Mouse (Mus musculus) mouse embryonic stem cell (cell line): ENCODE results near the gene Thrsp.
"Not testable (repeated sequence)": the region's sequence is repeated elsewhere in the genome, so short reads cannot be mapped to it uniquely, and the experiment has no call there.

Experiments used
- in situ Hi-C, 2 experiments: fragments of 300-500 bp; cut with MboI; formaldehyde crosslinking; loops; 1 replicate in 1 of 2; 3 replicates in 1 of 2; pipeline ENCODE4 v1.14.3; 2019 to 2020; ENCODE audit warnings: low sequenced_read_pairs in 2 of 2, low pct_unique_long_range_greater_than_20kb in 1 of 2, mixed read lengths in 1 of 2; ENCODE audit not compliant: unreplicated experiment in 1 of 2

Thrsp gene

GRCm38 (mm10) chr7:97416906-97417777, at the start of gene Thrsp:
Thrsp (minus strand) TSS chr7:97417730.
- in situ Hi-C loops, result loop anchor here in 1 of 2 experiments (10.0 kb wide), 1 partner anchor 268 kb away; no protein-coding TSS in a partner anchor

DNA sequence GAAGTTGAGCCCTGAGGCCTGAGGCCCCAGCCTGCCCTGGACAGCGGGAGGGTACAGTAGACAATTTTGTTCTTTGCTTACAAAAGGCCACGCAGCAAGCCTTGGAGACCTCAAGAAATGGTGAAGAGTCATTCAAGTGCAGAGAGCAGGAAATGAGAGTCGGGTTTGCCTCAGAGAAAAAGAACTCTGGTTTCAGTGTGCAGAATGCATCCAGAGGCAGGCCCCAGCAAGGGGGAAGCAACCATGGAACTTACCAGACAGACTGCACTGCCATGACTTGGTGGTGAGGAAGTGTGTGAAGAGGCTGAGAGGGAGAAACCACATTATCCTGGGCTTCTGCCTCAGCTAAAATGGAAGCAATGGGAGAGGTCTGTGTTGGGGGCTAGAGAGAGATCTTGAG, 38.0 kb upstream of the Thrsp start:
- in situ Hi-C loops, result no loop called here

- in situ Hi-C loops, result no loop called here
These were observed 37.3 kb upstream of the Thrsp start for GRCm38 (mm10) chr7:97454795-97455194.

DNA sequence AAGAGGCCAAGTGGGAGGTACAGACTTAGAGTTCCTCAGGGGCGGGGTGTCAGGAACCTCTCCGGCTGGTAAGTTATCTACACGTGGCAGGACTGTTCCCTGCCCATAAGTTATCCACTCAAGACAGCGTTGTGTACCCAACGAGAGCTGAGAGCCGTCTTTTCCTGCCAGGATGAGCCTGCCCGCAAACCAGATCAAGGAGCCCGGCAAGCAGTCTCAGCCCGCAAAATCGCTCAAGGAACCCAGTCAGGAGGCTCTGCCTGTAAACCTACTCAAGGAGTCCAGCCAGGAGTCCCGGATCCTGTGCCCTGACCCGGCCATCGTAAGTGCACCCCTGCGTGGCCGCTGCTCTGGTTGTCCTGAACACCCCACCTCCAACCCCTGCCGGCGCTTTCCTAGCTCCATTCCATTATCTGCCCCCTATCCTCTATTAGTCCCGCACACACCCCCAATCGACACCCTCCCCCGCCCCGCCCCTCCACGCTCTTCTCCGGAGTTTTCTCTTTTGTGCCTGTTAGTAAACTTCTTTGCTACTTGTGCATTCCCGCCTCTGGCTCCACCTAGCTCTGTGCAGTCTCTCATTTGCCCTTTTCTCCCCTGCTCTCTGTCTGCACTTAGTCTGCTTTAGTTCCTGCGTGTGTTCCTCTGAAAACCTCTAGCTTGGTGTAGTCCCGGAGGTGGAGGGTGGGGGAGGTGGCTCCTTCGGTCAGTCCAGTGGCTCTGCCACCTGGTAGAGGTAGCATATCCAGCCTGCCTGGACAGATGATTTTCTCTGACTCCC, 35.8 kb upstream of the Thrsp start:
- in situ Hi-C loops, result no loop called here

DNA sequence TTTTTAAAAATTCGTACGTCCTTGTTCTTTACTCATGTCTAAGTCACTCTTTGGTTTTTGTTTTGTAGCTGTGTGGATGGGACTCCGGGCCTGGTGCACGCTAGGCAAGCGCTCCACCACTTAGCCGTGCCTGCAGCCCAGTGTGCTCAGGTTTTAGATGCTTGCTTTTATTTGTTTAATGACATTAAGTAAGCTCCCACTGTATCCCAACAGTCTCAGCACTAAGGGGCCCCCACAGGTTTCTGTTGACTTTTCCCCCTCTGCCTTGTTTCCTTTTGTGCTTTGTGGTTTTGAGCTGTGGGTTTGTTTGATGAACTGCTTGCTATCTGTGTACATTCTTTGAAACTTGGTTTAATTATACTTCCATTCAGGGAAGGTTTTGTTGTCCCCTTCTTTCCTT, 34.7 kb upstream of the Thrsp start:
- in situ Hi-C loops, result no loop called here

- in situ Hi-C loops, result not testable (repeated sequence)
These were observed 33.5 kb upstream of the Thrsp start, which contains the start of gene Kctd14 for GRCm38 (mm10) chr7:97451023-97451422. Kctd14 (plus strand) TSS chr7:97451323.

GRCm38 (mm10) chr7:97447050-97447531, 29.6 kb upstream of the Thrsp start:
- in situ Hi-C loops, result no loop called here

- in situ Hi-C loops, result no loop called here
These were observed 28.8 kb upstream of the Thrsp start for GRCm38 (mm10) chr7:97446171-97446925.

DNA sequence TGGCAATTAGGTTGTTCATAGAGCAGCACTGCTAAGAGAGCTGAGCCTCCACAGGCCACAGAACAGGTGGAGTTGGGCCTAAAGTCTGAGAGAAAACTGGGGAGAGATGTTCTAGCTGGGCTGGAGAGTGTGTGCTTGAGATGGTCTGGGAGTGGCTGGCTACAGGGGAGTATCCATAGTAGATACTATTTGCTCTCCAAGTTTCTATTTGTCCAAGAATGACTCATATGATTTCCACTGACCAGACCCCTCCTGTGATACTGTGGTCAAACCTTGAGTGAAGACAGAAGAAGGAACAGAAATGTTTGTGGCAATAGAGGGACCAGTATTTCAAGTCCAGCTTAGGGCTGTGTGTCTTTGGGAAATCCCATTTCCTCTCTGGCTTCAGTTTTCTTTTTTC, 21.5 kb upstream of the Thrsp start:
- in situ Hi-C loops, result no loop called here

GRCm38 (mm10) chr7:97434517-97434916, 17.0 kb upstream of the Thrsp start:
- in situ Hi-C loops, result no loop called here

DNA sequence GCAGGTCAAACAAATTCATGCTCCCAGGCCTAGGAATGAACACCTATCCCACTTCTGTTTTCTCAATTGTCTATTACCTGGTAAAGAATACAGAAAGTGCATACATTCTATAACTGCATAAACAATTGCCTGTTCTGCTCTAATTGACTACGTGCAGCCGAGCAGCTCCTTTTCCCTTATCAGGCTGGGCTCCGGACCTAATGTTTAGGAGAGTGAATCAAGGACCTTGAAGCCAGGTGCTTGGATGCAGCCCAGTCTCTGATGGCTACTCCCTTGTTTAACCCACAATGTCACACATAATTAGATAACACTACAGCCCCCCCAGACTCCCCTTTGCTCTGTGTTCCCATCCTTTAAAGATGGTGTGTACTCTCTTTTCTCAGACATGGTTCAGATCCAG, 16.0 kb upstream of the Thrsp start:
- in situ Hi-C loops, result not testable (repeated sequence)

DNA sequence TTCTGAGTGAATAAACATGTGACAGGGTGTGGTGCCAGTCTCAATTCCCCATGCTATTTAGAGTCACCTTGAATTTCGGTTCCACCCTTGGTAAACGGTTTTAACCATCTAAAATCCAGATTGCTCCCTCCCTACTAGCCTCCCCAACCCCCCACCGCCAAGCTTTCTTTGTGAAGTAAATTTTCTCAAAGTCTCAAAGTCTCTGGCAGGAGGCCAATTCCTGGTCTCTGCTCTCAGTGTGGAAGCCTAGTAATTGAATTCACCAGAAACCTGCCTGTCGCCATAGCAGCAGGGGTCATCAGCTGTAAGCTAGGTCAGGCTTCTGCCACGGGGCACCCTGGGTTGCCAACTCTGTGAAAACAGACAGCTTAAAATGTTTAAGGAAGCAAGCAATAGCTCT, 12.2 kb upstream of the Thrsp start:
- in situ Hi-C loops, result loop anchor here in 1 of 2 experiments (5.0 kb wide), 1 partner anchor 38 kb away; no protein-coding TSS in a partner anchor

- in situ Hi-C loops, result loop anchor here in 1 of 2 experiments (5.0 kb wide), 1 partner anchor 39 kb away; no protein-coding TSS in a partner anchor
These were observed 10.4 kb upstream of the Thrsp start for GRCm38 (mm10) chr7:97427778-97428420.

DNA sequence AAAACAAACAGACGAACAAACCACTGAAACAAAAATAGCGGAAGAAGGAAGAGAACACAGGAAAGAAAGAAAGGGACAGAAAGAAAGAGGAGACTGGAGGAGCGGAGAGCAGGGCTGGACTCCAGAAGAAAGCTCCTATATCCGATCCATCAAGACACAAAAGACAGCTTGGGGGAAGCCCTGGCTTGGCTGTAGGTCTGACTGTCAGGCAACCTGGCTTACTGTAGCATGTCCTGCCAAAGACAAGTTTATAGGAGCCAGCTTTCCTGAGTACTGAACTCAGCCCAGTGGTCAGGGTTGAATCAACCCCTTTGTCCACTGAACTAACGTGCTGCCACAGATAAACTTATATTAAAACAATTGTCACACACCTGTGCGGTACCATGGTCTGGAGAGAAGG, 9.8 kb upstream of the Thrsp start:
- in situ Hi-C loops, result loop anchor here in 1 of 2 experiments (5.0 kb wide), 1 partner anchor 40 kb away; no protein-coding TSS in a partner anchor

DNA sequence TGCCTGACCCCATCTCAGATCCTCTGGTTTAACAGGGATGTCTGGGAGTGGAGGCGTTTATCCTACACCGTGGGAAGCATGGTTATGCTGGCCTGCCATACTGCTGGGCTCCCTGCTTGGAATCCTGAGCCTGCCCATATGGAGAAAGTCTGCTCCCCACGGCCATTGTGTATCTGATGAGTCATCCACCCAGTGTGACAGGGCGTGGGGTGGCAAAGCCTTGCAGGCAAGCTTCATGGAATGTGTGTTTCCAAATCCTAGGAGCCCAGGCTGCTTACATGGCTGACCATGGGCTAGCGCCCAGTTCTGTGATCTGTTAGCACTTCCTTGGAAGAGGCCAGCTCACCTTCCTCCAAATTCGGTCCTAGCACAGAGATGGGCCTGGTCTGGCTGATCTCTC, 9.0 kb upstream of the Thrsp start:
- in situ Hi-C loops, result loop anchor here in 1 of 2 experiments (5.0 kb wide), 1 partner anchor 41 kb away; no protein-coding TSS in a partner anchor

DNA sequence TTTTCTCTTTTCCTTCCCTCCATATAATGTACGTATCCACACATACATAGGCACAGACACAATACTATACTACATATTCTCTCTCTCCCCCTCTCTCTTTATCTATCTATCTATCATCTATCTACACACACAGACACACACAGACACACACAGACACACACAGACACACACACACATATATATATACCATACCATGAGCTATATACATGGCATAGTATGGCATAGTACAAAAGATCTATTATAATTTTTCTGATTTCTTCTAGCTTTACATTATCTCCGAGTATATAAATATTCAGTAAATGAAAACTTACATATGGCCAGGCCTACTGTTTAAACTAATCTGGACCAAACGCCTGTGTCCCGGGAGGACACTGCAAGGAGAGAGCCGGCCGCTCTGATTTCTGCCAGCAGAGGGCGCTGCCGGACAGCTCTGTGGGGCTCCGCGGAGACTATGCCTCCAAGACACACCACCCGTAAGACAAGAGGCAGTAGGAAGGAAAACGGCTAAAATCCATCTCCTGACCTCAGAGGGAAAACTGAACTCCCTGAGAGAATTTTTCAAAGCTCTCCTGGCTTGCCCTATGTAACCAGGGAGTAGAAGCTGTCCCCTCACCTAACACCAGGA, 7.2 kb upstream of the Thrsp start:
- in situ Hi-C loops, result loop anchor here in 1 of 2 experiments (5.0 kb wide), 1 partner anchor 43 kb away; no protein-coding TSS in a partner anchor

DNA sequence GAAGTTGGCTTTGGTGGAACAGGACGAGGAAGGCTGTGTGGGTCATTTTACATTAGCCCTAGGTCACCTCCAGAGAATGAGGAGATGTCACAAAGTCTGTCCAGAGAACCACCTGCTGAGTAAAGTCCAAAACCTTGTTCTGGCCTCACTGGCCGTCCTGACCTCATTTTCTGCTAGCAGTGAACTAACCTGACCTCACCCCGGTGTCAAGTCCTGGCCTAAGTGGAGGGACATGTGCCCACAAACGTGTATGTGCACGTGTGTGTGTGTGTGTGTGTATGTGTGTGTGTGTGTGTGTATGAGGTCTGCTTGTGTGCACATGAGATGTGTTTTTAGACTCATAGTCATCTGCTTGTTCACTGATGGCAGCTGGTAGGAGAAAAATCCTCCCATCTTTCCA, 6.2 kb upstream of the Thrsp start:
- in situ Hi-C loops, result no loop called here
